Mouse (Mus musculus): Measurements from ENCODE around the gene Tmed10. TPM values are rescaled to one million over a fixed set of nuclear protein-coding genes. Genes with fewer than 3 reads are reported as not detected.

Gene Tmed10
- polyA plus RNA-seq (2012; ENCODE audit: insufficient read depth, insufficient read length, low replicate concordance, missing spikeins), result not detected in 2 replicates

- TF ChIP-seq POLR2A (IDR thresholded peaks at IDR 0.05; ENCODE audit: insufficient read depth, low read depth, low read length), result peak; percentile 27; the same call in 1 of the 2 replicates
- no peak for TF ChIP-seq CTCF (IDR thresholded peaks at IDR 0.05; ENCODE audit: insufficient read depth, low read depth, low read length)
- peak within 1 kb of the TSS; percentile 54 for H3K4me3 ChIP-seq (ENCODE audit: insufficient read depth, low read depth, low read length)
- under 1% methylated on average over 37 of the region's 37 CpGs for WGBS
- H3K27ac ChIP-seq (ENCODE audit: insufficient read depth, low read depth, low read length), result peak within 1 kb of the TSS; percentile 95
- peaks cover 10% of the 10 kb centered on the region for H3K4me1 ChIP-seq (ENCODE audit: control insufficient read depth, insufficient read depth, low read length)
These were observed at the start of gene Tmed10 for GRCm38 (mm10) chr12:85374561-85375272. Tmed10 (minus strand) TSS chr12:85374847.

GRCm38 (mm10) chr12:85423236-85423635 is 48.6 kb upstream of the Tmed10 start:
- Histone ChIP-seq H3K4me1 (ENCODE audit: control insufficient read depth, insufficient read depth, low read length) (no peaks in the 10 kb centered on the region), H3K4me3 (ENCODE audit: insufficient read depth, low read depth, low read length) (no peak overlapping the region), H3K27ac (ENCODE audit: insufficient read depth, low read depth, low read length) (no peak overlapping the region)
- TF ChIP-seq POLR2A (IDR thresholded peaks at IDR 0.05; ENCODE audit: insufficient read depth, low read depth, low read length) (no peak), CTCF (IDR thresholded peaks at IDR 0.05; ENCODE audit: insufficient read depth, low read depth, low read length) (no peak)
- WGBS, result 82% methylated on average over 11 of the region's 11 CpGs

- Histone ChIP-seq H3K4me3 (ENCODE audit: insufficient read depth, low read depth, low read length) (no peak overlapping the region), H3K4me1 (ENCODE audit: control insufficient read depth, insufficient read depth, low read length) (no peaks in the 10 kb centered on the region), H3K27ac (ENCODE audit: insufficient read depth, low read depth, low read length) (no peak overlapping the region)
- WGBS, result 88% methylated on average over 8 of the region's 8 CpGs
- no peak for TF ChIP-seq CTCF (IDR thresholded peaks at IDR 0.05; ENCODE audit: insufficient read depth, low read depth, low read length)
- TF ChIP-seq POLR2A (IDR thresholded peaks at IDR 0.05; ENCODE audit: insufficient read depth, low read depth, low read length), result no peak
These were observed 47.9 kb upstream of the Tmed10 start for GRCm38 (mm10) chr12:85422536-85422935.

GRCm38 (mm10) chr12:85420945-85421344 is 46.3 kb upstream of the Tmed10 start:
- Histone ChIP-seq H3K4me3 (ENCODE audit: insufficient read depth, low read depth, low read length) (no peak overlapping the region), H3K4me1 (ENCODE audit: control insufficient read depth, insufficient read depth, low read length) (no peaks in the 10 kb centered on the region), H3K27ac (ENCODE audit: insufficient read depth, low read depth, low read length) (no peak overlapping the region)
- TF ChIP-seq POLR2A (IDR thresholded peaks at IDR 0.05; ENCODE audit: insufficient read depth, low read depth, low read length) (no peak), CTCF (IDR thresholded peaks at IDR 0.05; ENCODE audit: insufficient read depth, low read depth, low read length) (no peak)
- 66% methylated on average over 9 of the region's 9 CpGs for WGBS

- TF ChIP-seq POLR2A (IDR thresholded peaks at IDR 0.05; ENCODE audit: insufficient read depth, low read depth, low read length) (no peak), CTCF (IDR thresholded peaks at IDR 0.05; ENCODE audit: insufficient read depth, low read depth, low read length) (no peak)
- WGBS, result 91% methylated on average over 9 of the region's 9 CpGs
- no peaks in the 10 kb centered on the region for H3K4me1 ChIP-seq (ENCODE audit: control insufficient read depth, insufficient read depth, low read length)
- H3K27ac ChIP-seq (ENCODE audit: insufficient read depth, low read depth, low read length), result no peak overlapping the region
- H3K4me3 ChIP-seq (ENCODE audit: insufficient read depth, low read depth, low read length), result no peak overlapping the region
These were observed 43.2 kb upstream of the Tmed10 start for GRCm38 (mm10) chr12:85417845-85418244.

- WGBS, result 92% methylated on average over 5 of the region's 5 CpGs
- Histone ChIP-seq H3K4me3 (ENCODE audit: insufficient read depth, low read depth, low read length) (no peak overlapping the region), H3K27ac (ENCODE audit: insufficient read depth, low read depth, low read length) (no peak overlapping the region), H3K4me1 (ENCODE audit: control insufficient read depth, insufficient read depth, low read length) (no peaks in the 10 kb centered on the region)
- TF ChIP-seq POLR2A (IDR thresholded peaks at IDR 0.05; ENCODE audit: insufficient read depth, low read depth, low read length), result no peak
- TF ChIP-seq CTCF (IDR thresholded peaks at IDR 0.05; ENCODE audit: insufficient read depth, low read depth, low read length), result no peak
These were observed 41.7 kb upstream of the Tmed10 start for GRCm38 (mm10) chr12:85416298-85416697.

GRCm38 (mm10) chr12:85415876-85416275 is 41.2 kb upstream of the Tmed10 start:
- no peaks in the 10 kb centered on the region for H3K4me1 ChIP-seq (ENCODE audit: control insufficient read depth, insufficient read depth, low read length)
- no peak for TF ChIP-seq POLR2A (IDR thresholded peaks at IDR 0.05; ENCODE audit: insufficient read depth, low read depth, low read length)
- no peak for TF ChIP-seq CTCF (IDR thresholded peaks at IDR 0.05; ENCODE audit: insufficient read depth, low read depth, low read length)
- no peak overlapping the region for H3K27ac ChIP-seq (ENCODE audit: insufficient read depth, low read depth, low read length)
- 78% methylated on average over 3 of the region's 3 CpGs for WGBS
- H3K4me3 ChIP-seq (ENCODE audit: insufficient read depth, low read depth, low read length), result no peak overlapping the region

GRCm38 (mm10) chr12:85411136-85411535 is 36.5 kb upstream of the Tmed10 start:
- no peak overlapping the region for H3K4me3 ChIP-seq (ENCODE audit: insufficient read depth, low read depth, low read length)
- WGBS, result 27% methylated on average over 2 of the region's 2 CpGs
- no peak overlapping the region for H3K27ac ChIP-seq (ENCODE audit: insufficient read depth, low read depth, low read length)
- TF ChIP-seq CTCF (IDR thresholded peaks at IDR 0.05; ENCODE audit: insufficient read depth, low read depth, low read length) (no peak), POLR2A (IDR thresholded peaks at IDR 0.05; ENCODE audit: insufficient read depth, low read depth, low read length) (no peak)
- H3K4me1 ChIP-seq (ENCODE audit: control insufficient read depth, insufficient read depth, low read length), result no peaks in the 10 kb centered on the region

GRCm38 (mm10) chr12:85397960-85398272 is 23.3 kb upstream of the Tmed10 start:
- TF ChIP-seq POLR2A (IDR thresholded peaks at IDR 0.05; ENCODE audit: insufficient read depth, low read depth, low read length) (no peak), CTCF (IDR thresholded peaks at IDR 0.05; ENCODE audit: insufficient read depth, low read depth, low read length) (no peak)
- Histone ChIP-seq H3K4me1 (ENCODE audit: control insufficient read depth, insufficient read depth, low read length) (no peaks in the 10 kb centered on the region), H3K27ac (ENCODE audit: insufficient read depth, low read depth, low read length) (no peak overlapping the region), H3K4me3 (ENCODE audit: insufficient read depth, low read depth, low read length) (no peak overlapping the region)
- 93% methylated on average over 4 of the region's 4 CpGs for WGBS

Data from olfactory bulb, adult 2 months (tissue).